Mouse (Mus musculus): ENCODE data around the gene Mpzl3. TPM values are rescaled to one million over a fixed set of nuclear protein-coding genes. Genes with fewer than 3 reads are reported as not detected.

Gene Mpzl3
- polyA plus RNA-seq, 2 experiments from 2014 or later, result 10.2 to 11.9 TPM

DNA sequence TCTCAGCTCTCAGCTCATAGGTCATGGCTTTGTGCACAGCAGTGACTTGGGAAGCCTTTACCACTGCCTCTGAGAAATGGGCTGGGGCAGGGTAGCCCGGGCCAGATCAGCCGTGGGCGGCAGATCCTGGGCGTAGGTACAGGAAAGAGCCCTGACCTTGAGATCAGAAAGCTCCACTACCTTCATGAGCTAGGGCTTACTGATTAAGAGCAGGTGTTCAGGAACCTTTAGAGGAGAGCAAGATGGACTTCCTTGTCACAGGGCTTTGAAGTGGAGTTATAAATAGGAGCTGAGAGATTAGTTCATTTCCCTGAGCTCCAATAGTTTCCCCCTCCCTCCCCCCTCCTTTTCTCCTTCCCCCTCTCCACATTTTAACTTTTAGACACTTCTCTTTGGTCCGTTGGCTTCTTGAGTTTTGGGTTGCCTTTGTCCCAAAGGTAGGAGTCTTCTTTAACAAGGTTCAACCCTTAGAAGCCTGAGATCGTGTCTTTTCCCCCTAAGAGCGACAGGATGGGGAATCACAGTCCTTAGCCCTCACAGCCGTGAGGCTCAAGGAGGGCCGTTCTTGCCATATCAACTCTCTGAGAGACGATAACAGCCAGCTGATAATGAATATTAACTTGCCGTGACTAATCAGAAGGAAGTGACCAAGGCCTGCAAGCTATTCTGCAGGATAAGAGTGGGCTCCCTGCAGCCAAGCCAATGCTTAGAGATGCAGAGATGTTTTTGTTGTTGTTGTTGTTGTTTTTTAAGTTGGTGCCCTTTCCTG lies 48.4 kb downstream of the Mpzl3 start:
- ATAC-seq, result no peak

DNA sequence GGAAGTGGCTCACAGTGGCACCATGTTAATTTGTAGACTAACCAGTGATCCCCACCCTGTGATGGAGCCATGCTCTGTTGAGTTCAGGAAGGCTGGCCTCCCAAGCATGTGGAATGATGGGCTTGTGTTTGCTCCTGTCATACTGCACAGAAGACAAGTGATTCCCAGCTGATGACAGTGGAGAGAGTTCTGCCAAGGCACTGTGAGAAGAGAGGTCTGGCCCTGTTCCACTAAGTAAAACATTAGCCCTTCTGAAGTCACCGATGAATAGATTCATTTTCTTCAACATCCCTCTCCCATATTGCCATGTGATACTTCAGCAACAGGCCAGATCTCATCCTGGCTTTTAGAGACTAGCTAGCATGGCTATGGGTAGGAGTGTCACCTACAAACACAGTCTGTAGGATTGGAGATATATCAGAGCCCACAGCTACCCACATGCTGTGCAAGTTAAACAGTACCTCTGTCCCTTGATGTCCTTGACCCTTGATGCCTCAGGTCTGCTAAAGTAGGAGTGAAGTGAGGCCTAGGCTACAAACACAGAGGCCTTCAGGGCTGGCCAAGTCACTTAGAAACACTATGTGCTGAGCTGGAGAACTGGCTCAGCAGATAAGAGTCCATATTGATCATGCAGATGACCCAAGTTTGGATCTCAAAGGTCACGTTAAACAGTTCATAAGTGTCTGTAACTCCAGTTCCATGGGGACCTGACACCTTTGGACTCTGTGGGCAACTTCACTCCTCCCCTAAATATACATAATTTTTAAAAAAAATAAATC lies 50.8 kb downstream of the Mpzl3 start:
- ATAC-seq, result no peak

DNA sequence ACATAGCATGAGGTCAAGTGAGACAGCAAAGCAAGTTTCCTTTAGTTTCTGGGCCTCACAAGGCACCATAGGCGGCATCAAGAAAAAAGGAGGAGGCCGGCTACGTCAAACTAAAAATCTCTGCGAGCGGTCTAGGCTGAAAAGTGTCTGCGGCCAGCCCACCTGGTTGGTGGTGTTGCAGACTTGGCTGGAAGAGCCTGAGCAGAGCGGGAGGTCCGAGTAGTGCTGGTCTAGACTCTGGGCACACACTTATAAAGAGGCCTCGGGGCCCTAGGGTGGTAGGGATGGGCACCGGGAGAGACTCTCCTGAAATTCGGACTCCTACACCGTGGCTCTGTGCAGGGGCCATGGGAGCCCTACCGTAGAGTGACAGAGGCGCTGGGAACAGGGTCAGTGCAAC lies 60.7 kb downstream of the Mpzl3 start:
- ATAC-seq, result no peak

DNA sequence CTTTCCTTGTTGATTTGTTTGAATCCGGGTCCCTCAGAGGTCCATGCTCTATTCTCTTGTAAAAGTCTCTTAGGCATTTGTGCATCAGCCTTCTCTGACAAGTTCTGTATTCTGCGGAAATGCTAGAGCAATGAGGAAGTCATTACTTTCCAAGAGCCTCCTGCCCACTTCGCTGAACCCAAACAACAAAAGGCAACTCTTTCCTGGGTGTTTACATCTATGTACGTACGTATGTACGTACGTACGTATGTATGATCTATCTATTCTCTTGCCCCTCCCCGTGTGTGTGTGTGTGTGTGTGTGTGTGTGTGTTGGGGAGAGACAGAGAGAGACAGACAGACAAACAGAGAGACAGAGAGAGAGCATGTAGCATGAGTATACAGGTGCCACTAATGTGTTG lies 61.8 kb downstream of the Mpzl3 start:
- peak; percentile 36 for ATAC-seq

DNA sequence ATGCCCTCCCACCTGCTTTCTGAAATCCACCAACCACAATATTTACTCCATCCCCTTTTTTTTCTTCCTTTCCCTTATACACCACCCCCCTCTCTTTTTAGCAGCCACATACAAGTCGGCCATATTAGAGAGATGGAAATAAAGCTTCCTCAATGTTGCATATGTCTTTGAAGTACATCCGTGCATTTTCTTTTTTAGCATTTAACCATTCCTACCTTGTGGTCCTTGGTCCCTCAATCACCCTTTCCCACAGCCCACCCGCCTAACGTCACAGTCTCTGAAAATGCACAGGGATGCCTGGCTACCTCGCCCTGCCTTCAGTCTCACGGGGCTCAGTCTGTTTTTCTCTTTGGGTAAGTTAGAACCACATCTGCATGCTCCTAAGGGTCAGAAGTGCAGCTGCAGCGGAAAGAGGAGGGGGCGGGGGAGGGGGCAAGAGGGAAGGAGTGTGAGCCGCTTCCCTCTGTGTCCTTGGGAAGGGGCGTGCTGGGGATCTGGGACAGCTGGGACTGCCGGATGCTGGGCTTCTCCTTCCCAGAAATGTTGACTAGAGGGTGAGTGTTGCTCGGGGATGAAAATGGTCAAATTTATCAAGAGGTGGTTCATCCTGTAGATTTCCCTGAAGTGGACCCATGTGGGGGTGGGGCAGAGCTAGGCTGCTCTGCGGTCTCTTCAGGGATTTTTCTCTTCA lies 62.9 kb downstream of the Mpzl3 start, which contains the start of gene Scn2b:
Gene Scn2b, plus strand, starts transcription at position 42 of the 691 bp plus-strand sequence.
- no peak for ATAC-seq

DNA sequence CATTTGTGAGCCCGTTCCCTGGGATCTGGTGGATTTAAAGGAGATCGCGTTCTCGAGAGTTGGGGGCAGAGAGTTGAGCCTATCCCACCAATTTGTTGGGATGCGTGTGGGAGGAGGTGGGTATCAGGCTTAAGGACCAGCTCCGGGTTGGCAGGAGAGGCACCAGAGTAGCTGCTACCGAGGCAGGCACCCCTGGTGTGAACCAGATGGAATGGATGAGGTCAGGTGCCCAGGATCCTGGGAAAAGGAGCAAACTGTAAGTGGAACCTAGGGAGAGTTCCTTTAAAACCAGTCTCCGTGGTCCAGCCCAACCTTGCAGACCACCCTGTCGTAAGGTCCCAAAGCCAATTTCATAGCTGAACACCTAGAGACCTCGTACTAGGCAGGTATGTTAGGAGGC lies 63.6 kb downstream of the Mpzl3 start:
- ATAC-seq, result no peak

DNA sequence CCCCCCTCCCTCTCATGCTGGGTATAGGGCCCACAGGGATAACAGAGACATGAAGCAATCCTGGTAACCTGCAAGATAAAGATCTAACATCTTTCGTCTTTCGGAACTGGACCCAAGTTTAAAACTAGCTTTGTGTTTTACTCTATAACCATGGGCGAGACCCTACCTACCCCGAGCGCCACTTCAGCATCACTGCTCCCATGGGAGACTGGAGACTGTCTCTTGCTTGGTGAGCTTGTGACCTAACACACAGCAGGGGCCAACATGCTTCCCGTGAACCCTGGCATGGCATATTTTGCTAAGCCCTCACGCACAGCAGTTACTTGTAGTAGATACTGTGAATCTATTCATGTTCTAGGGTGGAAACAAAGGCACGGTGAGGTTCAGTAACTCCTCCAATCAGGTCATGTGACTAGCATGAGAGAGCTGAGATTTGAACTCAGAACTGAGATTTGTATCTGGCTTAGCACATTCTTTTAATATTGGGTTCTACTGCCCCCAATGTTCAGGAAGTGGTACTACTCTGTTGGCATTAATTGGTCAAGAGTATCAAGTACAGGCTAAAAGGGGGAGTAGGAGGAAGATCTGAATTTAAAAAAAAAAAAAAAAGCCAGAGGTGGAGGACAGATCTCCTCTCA lies 64.4 kb downstream of the Mpzl3 start:
- no peak for ATAC-seq

DNA sequence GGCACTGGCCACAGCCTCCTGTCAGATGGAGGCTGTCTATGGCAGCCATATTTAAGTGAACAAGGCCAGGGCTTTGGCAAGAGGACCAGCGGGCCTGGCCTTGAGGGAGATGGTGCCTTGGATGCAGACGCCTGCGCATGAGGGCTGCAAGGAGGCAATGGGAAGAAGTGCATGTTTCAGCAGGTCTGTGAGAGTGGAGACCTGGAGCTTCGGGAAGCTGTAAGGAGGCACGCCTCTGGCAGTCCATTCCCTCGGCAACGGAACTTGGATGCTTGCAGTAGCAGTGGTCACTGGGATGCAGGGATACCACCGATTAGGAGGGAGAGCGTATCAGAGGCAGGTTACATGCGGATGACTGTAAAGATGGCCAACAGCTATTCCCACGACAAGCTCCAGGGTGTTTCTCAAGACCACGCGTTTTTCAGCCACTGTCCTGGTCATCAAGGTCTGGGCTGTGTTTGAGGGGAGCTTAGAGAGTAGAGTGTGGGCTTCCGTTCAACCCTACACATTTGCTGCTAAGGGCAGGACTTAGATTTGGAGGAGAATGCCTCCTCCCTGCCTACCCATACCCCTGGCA lies 65.1 kb downstream of the Mpzl3 start:
- no peak for ATAC-seq

DNA sequence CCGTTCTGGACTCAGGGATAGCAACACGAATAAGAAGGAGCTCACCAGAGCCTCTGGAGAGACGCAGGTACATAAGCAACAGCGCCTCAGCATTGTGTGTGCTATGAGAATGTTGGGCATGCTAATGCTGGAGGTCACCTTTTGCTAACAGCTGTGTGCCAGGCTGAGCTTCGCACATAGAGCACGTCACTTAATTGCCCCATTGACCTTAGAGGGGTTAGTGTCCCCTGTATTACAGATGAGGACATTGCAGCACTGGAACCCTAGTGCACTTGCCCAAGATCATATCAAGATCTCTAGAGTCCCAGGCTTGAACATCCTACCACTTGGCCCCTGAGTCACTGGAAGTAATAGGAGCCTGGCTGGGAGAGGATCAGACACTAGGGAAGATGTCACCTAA lies 65.6 kb downstream of the Mpzl3 start:
- ATAC-seq, result no peak

DNA sequence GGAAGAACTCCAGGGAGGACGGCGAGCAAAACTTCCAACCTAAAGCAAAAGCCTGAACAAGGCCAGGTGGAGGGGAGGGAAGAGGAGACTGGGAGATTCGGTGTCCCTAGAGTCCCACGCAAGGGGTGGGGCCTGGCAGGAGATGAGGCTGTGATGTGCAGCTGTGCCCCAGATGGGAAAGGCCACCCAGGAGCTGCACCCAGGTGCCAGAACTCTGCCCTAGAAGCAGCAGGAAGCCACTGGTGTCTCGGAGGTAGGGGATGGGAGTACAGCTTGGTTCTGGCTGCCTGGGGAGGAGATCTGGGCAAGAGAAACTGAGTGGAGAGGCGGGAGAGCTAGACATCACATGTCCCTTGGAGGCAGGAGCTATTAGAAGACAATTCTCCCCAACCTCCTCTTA lies 66.0 kb downstream of the Mpzl3 start:
- ATAC-seq, result no peak

DNA sequence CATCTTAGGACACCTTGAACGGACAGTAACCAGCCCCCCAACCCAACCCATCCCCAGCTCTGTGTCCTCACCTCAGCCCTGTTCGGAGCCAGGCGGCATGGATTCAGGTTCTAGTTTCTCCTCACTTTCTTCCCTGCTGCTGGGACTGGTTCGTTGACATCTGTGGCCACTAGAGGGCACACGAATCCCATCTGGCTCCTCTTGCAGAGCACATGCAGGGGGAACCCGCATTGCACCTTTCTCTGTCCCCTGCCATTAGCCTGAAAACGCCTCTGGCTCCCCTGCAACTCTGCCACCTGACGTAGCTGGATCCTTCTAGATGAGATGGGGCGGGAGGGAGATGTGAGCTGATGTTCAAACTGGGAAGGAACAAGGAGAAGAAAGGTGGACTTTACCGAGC lies 66.8 kb downstream of the Mpzl3 start:
- peak; percentile 59 for ATAC-seq

DNA sequence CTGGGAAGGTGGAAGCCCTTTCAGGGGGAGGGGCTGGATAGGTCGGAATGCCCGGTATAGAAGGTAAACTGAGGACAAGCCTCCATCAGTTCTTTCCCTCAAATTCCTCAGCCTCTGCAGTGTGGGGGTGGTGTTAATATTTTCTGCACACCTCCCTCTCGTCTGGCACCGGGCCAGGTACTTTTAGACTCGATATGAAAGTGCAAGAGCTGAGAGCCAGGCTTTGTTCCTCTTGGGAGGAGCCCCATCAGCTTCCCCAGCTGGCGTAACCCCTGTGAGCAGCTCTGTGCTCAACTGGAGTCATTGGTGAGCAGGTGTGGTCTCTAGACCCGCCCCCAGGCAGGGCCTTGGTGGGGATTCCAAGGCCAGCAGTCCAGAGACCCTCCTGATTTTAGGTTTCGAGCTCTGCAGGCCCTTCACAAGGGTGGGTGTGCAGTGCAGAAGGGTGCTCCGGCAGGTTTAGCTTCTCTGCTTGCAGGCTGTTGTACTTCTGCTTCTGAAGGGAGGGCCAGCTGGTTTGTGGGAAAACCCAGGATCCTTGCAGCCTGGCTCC lies 67.3 kb downstream of the Mpzl3 start:
- ATAC-seq, result peak; percentile 84

DNA sequence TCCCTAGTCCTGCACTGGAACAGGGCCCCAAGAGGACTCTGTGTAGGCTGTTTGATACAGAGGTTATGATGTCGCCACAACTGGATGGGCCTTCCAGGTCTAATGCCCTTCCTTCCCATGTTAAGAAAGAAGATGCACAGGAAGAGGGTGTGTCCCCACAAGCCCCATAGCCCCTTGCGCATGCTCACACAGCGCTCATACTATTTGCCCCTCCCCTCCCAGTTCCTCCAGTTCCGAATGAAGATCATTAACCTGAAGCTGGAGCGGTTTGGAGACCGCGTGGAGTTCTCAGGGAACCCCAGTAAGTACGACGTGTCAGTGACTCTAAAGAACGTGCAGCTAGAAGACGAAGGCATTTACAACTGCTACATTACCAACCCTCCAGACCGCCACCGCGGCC lies 70.2 kb downstream of the Mpzl3 start:
- ATAC-seq, result no peak

DNA sequence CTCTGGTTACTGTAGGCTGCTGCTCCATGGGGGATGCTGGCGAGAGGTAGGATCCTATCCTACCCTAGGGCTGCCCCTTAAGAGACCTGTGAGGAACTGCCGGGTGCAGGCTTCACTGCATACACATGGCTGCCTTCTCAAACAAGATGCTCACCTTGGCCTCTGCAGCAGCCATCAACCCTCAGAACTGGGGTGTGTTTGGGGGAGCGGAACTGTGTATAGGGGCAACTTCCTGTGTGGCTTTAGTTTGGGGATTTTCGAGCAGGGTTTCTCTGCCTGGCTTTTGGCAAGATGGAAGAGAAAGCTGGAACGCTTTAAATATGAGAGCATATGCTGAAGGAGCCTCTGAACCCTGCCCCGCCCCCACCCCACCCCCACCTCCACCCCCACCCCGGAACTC lies 72.0 kb downstream of the Mpzl3 start:
- peak; percentile 57 for ATAC-seq

Other genes with a start within 250 kb of the Mpzl3 start
- 10 to 100 TPM; 28.7 to 31.1 TPM for gene Kmt2a, start 173.9 kb upstream of the Mpzl3 start, polyA plus RNA-seq (2017; shearing (Covaris generic))
- 100 to 1,000 TPM; 538 to 670 TPM for gene Atp5l, start 134.4 kb upstream of the Mpzl3 start, polyA plus RNA-seq (2017; shearing (Covaris generic))
- 10 to 100 TPM; 34.0 to 38.4 TPM for gene Ube4a, start 89.6 kb upstream of the Mpzl3 start, polyA plus RNA-seq (2017; shearing (Covaris generic))
- gene Cd3g, start 74.8 kb upstream of the Mpzl3 start, polyA plus RNA-seq (2017; shearing (Covaris generic)), result 1,000 to 10,000 TPM; 1,430 to 1,870 TPM
- gene Cd3d, start 73.4 kb upstream of the Mpzl3 start, polyA plus RNA-seq (2017; shearing (Covaris generic)), result 1,000 to 10,000 TPM in 1 of 2 experiments, 100 to 1,000 TPM in 1; 682 to 1,081 TPM
- 1,000 to 10,000 TPM in 1 of 2 experiments, 100 to 1,000 TPM in 1; 791 to 1,491 TPM for gene Cd3e, start 45.6 kb upstream of the Mpzl3 start, polyA plus RNA-seq (2017; shearing (Covaris generic))
- not detected for gene Mpzl2, start 15.4 kb upstream of the Mpzl3 start, polyA plus RNA-seq (2017; shearing (Covaris generic))
- gene Jaml, start 24.0 kb downstream of the Mpzl3 start, polyA plus RNA-seq (2017; shearing (Covaris generic)), result 10 to 100 TPM in 1 of 2 experiments, 1 to 10 TPM in 1; 8.3 to 19.6 TPM
- gene Scn2b, start 62.6 kb downstream of the Mpzl3 start, polyA plus RNA-seq (2017; shearing (Covaris generic)), result under 1 TPM; 0.19 to 0.42 TPM
- gene Scn4b, start 83.2 kb downstream of the Mpzl3 start, polyA plus RNA-seq (2017; shearing (Covaris generic)), result not detected
- 1 to 10 TPM; 2.2 to 2.8 TPM for gene BC049352, start 126.8 kb downstream of the Mpzl3 start, polyA plus RNA-seq (2017; shearing (Covaris generic))
- not detected for gene Tmprss4, start 148.9 kb downstream of the Mpzl3 start, polyA plus RNA-seq (2017; shearing (Covaris generic))
- gene Il10ra, start 214.0 kb downstream of the Mpzl3 start, polyA plus RNA-seq (2017; shearing (Covaris generic)), result 10 to 100 TPM; 44.4 to 57.1 TPM

Measured in activated CD4-positive, CD25-positive, alpha-beta regulatory T cell, adult 4 months (primary cell).